Mouse (Mus musculus) C2C12 (cell line): ENCODE data around the gene Tmem82. TPM values are rescaled to one million over a fixed set of nuclear protein-coding genes. Genes with fewer than 3 reads are reported as not detected.

ENCODE experiments used
- H3K27me3 ChIP-seq: one replicate; pipeline ENCODE4 v1.6.1; 2011; ENCODE audit not compliant: control insufficient read depth, insufficient read depth, insufficient read length
- H3K36me3 ChIP-seq: one replicate; pipeline ENCODE4 v1.6.1; 2011; ENCODE audit not compliant: control insufficient read depth, insufficient read depth
- H3K4me3 ChIP-seq: one replicate; pipeline ENCODE4 v1.5.1; 2011; ENCODE audit warnings: mild to moderate bottlenecking, control low read depth; ENCODE audit not compliant: poor library complexity, insufficient read depth, severe bottlenecking
- H3K79me2 ChIP-seq: one replicate; pipeline ENCODE4 v1.6.1; 2011; ENCODE audit not compliant: control insufficient read depth, insufficient read depth
- H3K79me3 ChIP-seq: one replicate; pipeline ENCODE4 v1.6.1; 2011; ENCODE audit warnings: low read depth, control low read depth
- H3ac ChIP-seq: one replicate; pipeline ENCODE3; 2011; ENCODE audit warnings: low read depth; ENCODE audit not compliant: control insufficient read depth, insufficient read length
- CEBPB ChIP-seq: IDR thresholded peaks from one replicate; pipeline ENCODE4 v1.6.1; 2011; ENCODE audit warnings: low read depth, mild to moderate bottlenecking, control low read depth, moderate library complexity
- CTCF ChIP-seq: IDR thresholded peaks from one replicate; pipeline ENCODE4 v1.5.1; 2011; ENCODE audit not compliant: control insufficient read depth, insufficient read depth, insufficient read length
- FOSL1 ChIP-seq: IDR thresholded peaks from one replicate; pipeline ENCODE4 v1.8.0; 2011; ENCODE audit warnings: mild to moderate bottlenecking, low read length; ENCODE audit not compliant: poor library complexity, insufficient read depth, severe bottlenecking
- MAX ChIP-seq: IDR thresholded peaks from one replicate; pipeline ENCODE4 v1.6.1; 2011; ENCODE audit warnings: mild to moderate bottlenecking, control low read depth
- MYOD1 ChIP-seq: IDR thresholded peaks from one replicate; pipeline ENCODE4 v1.6.1; 2011; ENCODE audit warnings: low read depth; ENCODE audit not compliant: control insufficient read depth, insufficient read length
- MYOG ChIP-seq: IDR thresholded peaks from one replicate; pipeline ENCODE4 v1.6.1; 2011; ENCODE audit not compliant: control insufficient read depth, insufficient read length; ENCODE audit errors: extremely low read depth
- USF1 ChIP-seq: IDR thresholded peaks from one replicate; pipeline ENCODE4 v1.6.1; 2011; ENCODE audit warnings: low read depth, mild to moderate bottlenecking, control low read depth, moderate library complexity
- polyA plus RNA-seq: library from polyadenylated mRNA; unstranded; fragments of >200 nt; fragmentation: generic; extraction: Trizol; gene quantifications from one replicate; pipeline ENCODE4 v1.2.1, GENCODE M21; 2012; ENCODE audit warnings: missing spikeins

Gene Tmem82
- polyA plus RNA-seq, 1 experiment, result not detected

GRCm38 (mm10) chr4:141627502-141627901, 9.1 kb upstream of the Tmem82 start:
- H3K79me3 ChIP-seq, result no peaks in the 10 kb centered on the region
- H3K79me2 ChIP-seq, result no peaks in the 10 kb centered on the region
- H3K36me3 ChIP-seq, result peaks cover 9% of the 10 kb centered on the region
- H3ac ChIP-seq, result no peak overlapping the region
- H3K27me3 ChIP-seq, result no peaks in the 10 kb centered on the region
- TF ChIP-seq FOSL1 (no peak), CEBPB (no peak), CTCF (no peak), MYOG (no peak), MAX (no peak), MYOD1 (no peak), USF1 (no peak)
- no peak overlapping the region for H3K4me3 ChIP-seq

GRCm38 (mm10) chr4:141625774-141626550, 7.5 kb upstream of the Tmem82 start:
- Histone ChIP-seq H3K27me3 (no peaks in the 10 kb centered on the region), H3K79me2 (no peaks in the 10 kb centered on the region), H3K4me3 (no peak overlapping the region), H3K36me3 (peaks cover 4% of the 10 kb centered on the region), H3ac (no peak overlapping the region), H3K79me3 (no peaks in the 10 kb centered on the region)
- TF ChIP-seq MAX (no peak), CEBPB (no peak), CTCF (no peak), USF1 (no peak), MYOG (no peak), FOSL1 (no peak), MYOD1 (no peak)

- H3K4me3 ChIP-seq, result no peak overlapping the region
- TF ChIP-seq MYOD1, result no peak
- H3K79me3 ChIP-seq, result no peaks in the 10 kb centered on the region
- H3K27me3 ChIP-seq, result no peaks in the 10 kb centered on the region
- H3ac ChIP-seq, result no peak overlapping the region
- H3K79me2 ChIP-seq, result no peaks in the 10 kb centered on the region
- peaks cover 4% of the 10 kb centered on the region for H3K36me3 ChIP-seq
These were observed 6.7 kb upstream of the Tmem82 start for GRCm38 (mm10) chr4:141624983-141625773.

GRCm38 (mm10) chr4:141624134-141624533, 5.7 kb upstream of the Tmem82 start:
- no peaks in the 10 kb centered on the region for H3K36me3 ChIP-seq
- H3K27me3 ChIP-seq, result no peaks in the 10 kb centered on the region
- H3K79me3 ChIP-seq, result no peaks in the 10 kb centered on the region
- H3K79me2 ChIP-seq, result no peaks in the 10 kb centered on the region
- no peak overlapping the region for H3K4me3 ChIP-seq
- no peak overlapping the region for H3ac ChIP-seq
- no peak for TF ChIP-seq CEBPB
- no peak for TF ChIP-seq CTCF

GRCm38 (mm10) chr4:141623666-141624065, 5.2 kb upstream of the Tmem82 start, which contains the start of gene Slc25a34:
Slc25a34 (minus strand) TSS chr4:141623821.
- Histone ChIP-seq H3ac (no peak within 1 kb of the TSS), H3K79me2 (no peaks in the 10 kb centered on the region)

GRCm38 (mm10) chr4:141623037-141623436, 4.6 kb upstream of the Tmem82 start:
- no peaks in the 10 kb centered on the region for H3K79me3 ChIP-seq
- no peaks in the 10 kb centered on the region for H3K27me3 ChIP-seq
- no peaks in the 10 kb centered on the region for H3K79me2 ChIP-seq
- no peak overlapping the region for H3ac ChIP-seq
- no peak overlapping the region for H3K4me3 ChIP-seq
- H3K36me3 ChIP-seq, result no peaks in the 10 kb centered on the region
- no peak for TF ChIP-seq MAX
- no peak for TF ChIP-seq FOSL1
- no peak for TF ChIP-seq MYOG
- TF ChIP-seq CEBPB, result no peak
- TF ChIP-seq CTCF, result no peak
- TF ChIP-seq MYOD1, result no peak
- TF ChIP-seq USF1, result no peak

More at GRCm38 (mm10) chr4:141623666-141624065, 5.2 kb upstream of the Tmem82 start, which contains the start of gene Slc25a34:
- H3K4me3 ChIP-seq, result no peak within 1 kb of the TSS
- H3K27me3 ChIP-seq, result no peaks in the 10 kb centered on the region
- TF ChIP-seq FOSL1, result no peak
- TF ChIP-seq MAX, result no peak
- TF ChIP-seq MYOG, result no peak
- no peak for TF ChIP-seq CTCF
- TF ChIP-seq USF1, result no peak
- TF ChIP-seq MYOD1, result no peak
- no peak for TF ChIP-seq CEBPB
- no peaks in the 10 kb centered on the region for H3K36me3 ChIP-seq
- H3K79me3 ChIP-seq, result no peaks in the 10 kb centered on the region
